Mouse (Mus musculus) kidney, adult 2 months (tissue): ENCODE measurements at regions not wholly inside any gene's neighbourhood (a gene's known extent, or its start where the extent isn't known, plus 50 kb on each side); places are given as distances from the start of the nearest gene placed in this dataset.

Experiments used
- DNase-seq: peaks from one replicate; pipeline ENCODE4 v3.0.0; 2021
- H3K27ac ChIP-seq: fragments of 200-500 bp; 2 replicates; pipeline ENCODE4 v1.5.1; 2012; ENCODE audit warnings: low read depth, low read length, control low read depth, inconsistent platforms; ENCODE audit not compliant: insufficient read depth
- H3K27me3 ChIP-seq: fragments of 200-500 bp; replicated peaks from 2 replicates; pipeline ENCODE4 v1.6.1; 2012; ENCODE audit warnings: mild to moderate bottlenecking, moderate library complexity, low read length, inconsistent platforms; ENCODE audit not compliant: control insufficient read depth, insufficient read depth
- H3K36me3 ChIP-seq: fragments of 200-500 bp; 2 replicates; pipeline ENCODE4 v1.6.1; 2012; ENCODE audit warnings: mild to moderate bottlenecking, moderate library complexity, low read length, inconsistent platforms; ENCODE audit not compliant: control insufficient read depth, insufficient read depth
- H3K4me1 ChIP-seq: fragments of 200-500 bp; 2 replicates; pipeline ENCODE4 v1.6.1; 2011; ENCODE audit warnings: low read length; ENCODE audit not compliant: control insufficient read depth, insufficient read depth
- H3K4me3 ChIP-seq: fragments of 200-500 bp; 2 replicates; pipeline ENCODE4 v1.5.1; 2011; ENCODE audit warnings: mild to moderate bottlenecking, low read depth, low read length, control low read depth; ENCODE audit not compliant: insufficient read depth
- CTCF ChIP-seq: fragments of 200-500 bp; conservative IDR thresholded peaks from 2 replicates; pipeline ENCODE4 v1.5.1; 2011; ENCODE audit warnings: low read depth, mild to moderate bottlenecking, control low read depth, low read length, moderate library complexity, mixed read lengths; ENCODE audit not compliant: insufficient read depth, insufficient read length
- POLR2A ChIP-seq: fragments of 200-500 bp; IDR thresholded peaks from one replicate; pipeline ENCODE4 v1.6.1; 2011; ENCODE audit warnings: low read depth, low read length, control low read depth
- WGBS: fragments of 180-500 bp; shearing (Covaris S2); methylation state at CpG from one replicate; pipeline ENCODE4 v1.1.7; 2018; 5-methylcytosine and 5-hydroxymethylcytosine counted together

DNA sequence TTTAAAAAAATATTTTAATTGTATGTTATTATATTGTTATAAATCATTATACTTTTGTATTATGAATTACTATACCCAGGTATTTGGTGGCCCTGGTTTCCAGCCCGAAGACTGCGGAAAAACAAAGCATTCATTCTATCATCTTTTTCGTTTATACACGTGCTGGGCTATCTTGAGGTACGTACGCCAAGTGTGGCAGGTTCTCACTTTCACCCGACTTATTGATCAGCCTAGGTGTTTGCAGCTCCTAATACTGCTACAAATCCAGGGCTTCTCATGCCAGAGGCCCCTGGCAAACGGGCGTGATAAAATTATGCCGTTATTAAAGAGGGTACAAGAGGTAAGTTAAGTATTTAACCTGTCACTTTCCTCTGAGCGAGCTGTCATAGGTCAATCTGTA lies 145.5 kb downstream of the Tbc1d30 start:
- Histone ChIP-seq H3K36me3 (no peaks in the 10 kb centered on the region), H3K4me3 (no peak overlapping the region), H3K4me1 (no peaks in the 10 kb centered on the region; the same call in 1 of the 2 replicates), H3K27me3 (no peaks in the 10 kb centered on the region), H3K27ac (no peak overlapping the region)
- DNase-seq: no peak
- TF ChIP-seq POLR2A (no peak), CTCF (no peak)
- 78% methylated on average over 11 of the region's 11 CpGs for WGBS

DNA sequence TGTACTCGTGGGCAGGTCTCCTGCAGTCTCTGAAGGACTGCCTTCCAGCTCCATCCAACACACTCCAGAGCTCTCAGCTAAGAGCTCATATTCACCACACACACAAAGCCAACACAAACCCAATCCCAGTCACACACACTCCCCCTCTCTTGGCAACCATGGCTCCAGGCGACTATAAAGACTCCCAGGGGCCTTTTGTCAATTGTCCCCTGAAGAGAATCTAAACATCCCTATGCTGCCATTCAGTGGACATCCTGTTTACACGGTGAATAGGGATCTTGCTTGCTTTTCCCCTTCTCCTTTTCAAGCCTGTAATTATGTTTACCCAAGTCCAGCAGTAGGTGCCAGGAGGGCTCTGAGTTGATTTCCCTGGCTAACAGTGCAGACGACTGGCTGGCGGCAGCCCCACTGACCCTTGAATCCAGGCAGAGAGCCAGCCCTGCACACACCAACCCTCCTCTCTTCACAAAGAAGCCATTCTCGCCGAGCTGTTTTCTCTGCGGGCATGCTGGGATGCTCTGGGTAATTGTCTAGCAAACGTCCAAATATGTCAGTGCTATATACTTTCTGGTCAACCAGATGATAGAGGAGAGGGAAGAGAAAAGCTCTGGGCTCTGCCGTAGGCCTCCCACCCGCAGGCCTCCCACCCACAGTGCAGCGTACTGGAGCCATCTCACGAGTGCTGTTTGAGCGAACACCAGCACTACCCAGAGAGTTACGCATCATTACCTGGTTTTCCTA lies 144.9 kb downstream of the Tbc1d30 start:
- Histone ChIP-seq H3K4me3 (no peak overlapping the region), H3K27ac (no peak overlapping the region), H3K36me3 (no peaks in the 10 kb centered on the region), H3K4me1 (no peaks in the 10 kb centered on the region; the same call in 1 of the 2 replicates), H3K27me3 (no peaks in the 10 kb centered on the region)
- WGBS: 20% methylated on average over 15 of the region's 15 CpGs
- DNase-seq: peak; percentile 89
- TF ChIP-seq POLR2A (no peak), CTCF (no peak)

DNA sequence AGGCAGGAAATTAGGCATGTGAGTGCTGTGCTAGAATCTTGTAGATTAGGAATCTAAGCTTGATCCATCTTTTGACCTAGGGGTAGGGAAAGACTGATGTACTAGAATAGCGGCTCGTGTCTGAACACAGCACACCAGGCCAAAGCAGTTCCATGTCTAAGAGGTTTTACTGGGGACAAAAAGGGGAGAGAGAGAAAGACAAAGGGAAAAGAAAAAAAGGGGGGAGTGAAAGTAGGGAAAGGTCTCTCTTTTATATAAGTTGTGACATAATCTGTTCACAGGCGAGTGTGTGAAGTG lies 144.4 kb downstream of the Tbc1d30 start:
- 69% methylated on average over 3 of the region's 3 CpGs for WGBS
- DNase-seq: no peak
- H3K4me1 ChIP-seq: no peaks in the 10 kb centered on the region; the same call in 1 of the 2 replicates
- no peak overlapping the region for H3K27ac ChIP-seq
- H3K27me3 ChIP-seq: no peaks in the 10 kb centered on the region
- H3K36me3 ChIP-seq: no peaks in the 10 kb centered on the region
- no peak for TF ChIP-seq CTCF
- no peak for TF ChIP-seq POLR2A
- H3K4me3 ChIP-seq: no peak overlapping the region
